Mouse (Mus musculus): ENCODE data around the gene Zbed3. TPM values are rescaled to one million over a fixed set of nuclear protein-coding genes. Genes with fewer than 3 reads are reported as not detected.

Gene Zbed3
- total RNA-seq (2023), result 1 to 10 TPM; 5.8 to 6.6 TPM

GRCm38 (mm10) chr13:95323400-95323799 lies at the start of gene Zbed3:
Gene Zbed3 (plus strand): TSS chr13:95323612.

GRCm38 (mm10) chr13:95374701-95375553 lies 51.5 kb downstream of the Zbed3 start, which contains the start of gene Aggf1:
Gene Aggf1 (minus strand): TSS chr13:95375352.

Other genes starting within 250 kb of the Zbed3 start
- under 1 TPM; 0.61 to 0.93 TPM for gene Pde8b, start 73.3 kb upstream of the Zbed3 start, total RNA-seq (2023)
- 10 to 100 TPM; 33.5 to 33.6 TPM for gene Aggf1, start 51.7 kb downstream of the Zbed3 start, total RNA-seq (2023)
- not detected for gene Crhbp, start 121.3 kb downstream of the Zbed3 start, total RNA-seq (2023)
- not detected for gene S100z, start 155.1 kb downstream of the Zbed3 start, total RNA-seq (2023)
- under 1 TPM in 1 of 2 experiments, not detected in 1; 0.11 TPM for gene F2rl1, start 201.6 kb downstream of the Zbed3 start, total RNA-seq (2023)